Mouse (Mus musculus) cerebellum, adult 2 months (tissue): ENCODE results near the gene Sphk1. TPM values are rescaled to one million over a fixed set of nuclear protein-coding genes. Genes with fewer than 3 reads are reported as not detected.

Experiments
- DNase-seq, 2 experiments: peaks; one replicate each; pipeline ENCODE4 v3.0.0; 2021
- H3K27ac ChIP-seq: fragments of 200-500 bp; 2 replicates; pipeline ENCODE4 v1.5.1; 2012; ENCODE audit warnings: low read length, control low read depth, inconsistent platforms; ENCODE audit not compliant: insufficient read depth
- H3K27me3 ChIP-seq: fragments of 200-500 bp; 2 replicates; pipeline ENCODE4 v1.6.1; 2012; ENCODE audit warnings: inconsistent platforms, mild to moderate bottlenecking, low read length, moderate library complexity; ENCODE audit not compliant: control insufficient read depth, insufficient read depth
- H3K4me1 ChIP-seq: fragments of 200-500 bp; 2 replicates; pipeline ENCODE4 v1.6.1; 2011; ENCODE audit warnings: low read length; ENCODE audit not compliant: control insufficient read depth, insufficient read depth
- H3K4me3 ChIP-seq: fragments of 200-500 bp; replicated peaks from 2 replicates; pipeline ENCODE3; 2011; ENCODE audit warnings: mild to moderate bottlenecking, low read depth, low read length, control low read depth; ENCODE audit not compliant: insufficient read depth
- CTCF ChIP-seq: fragments of 200-500 bp; IDR thresholded peaks from 2 replicates; pipeline ENCODE4 v1.5.1; 2011; ENCODE audit warnings: low read depth, mild to moderate bottlenecking, control low read depth, low read length, moderate library complexity, borderline replicate concordance; ENCODE audit not compliant: insufficient read depth
- POLR2A ChIP-seq: fragments of 200-500 bp; IDR thresholded peaks from 2 replicates; pipeline ENCODE4 v1.6.1; 2011; ENCODE audit warnings: low read length, control low read depth, borderline replicate concordance; ENCODE audit not compliant: insufficient read depth
- WGBS: fragments of 180-500 bp; shearing (Covaris S2); methylation state at CpG from one replicate; pipeline ENCODE4 v1.1.7; 2018; 5-methylcytosine and 5-hydroxymethylcytosine counted together
- polyA plus RNA-seq: library from polyadenylated mRNA; depleted of rRNA; stranded (reverse); fragments of >200 nt; gene quantifications from 2 replicates; pipeline ENCODE4 v1.2.3, GENCODE M21; 2012

The Sphk1 gene
- polyA plus RNA-seq, 1 experiment, result 9.0 TPM

GRCm38 (mm10) chr11:116547296-116548060 is 16.8 kb downstream of the Sphk1 start:
- no peak overlapping the region for H3K4me3 ChIP-seq
- no peaks in the 10 kb centered on the region for H3K27me3 ChIP-seq
- WGBS, result 22% methylated on average over 17 of the region's 17 CpGs
- peaks cover 49% of the 10 kb centered on the region for H3K4me1 ChIP-seq
- DNase-seq, result peak; percentile 45 to 63
- TF ChIP-seq POLR2A, result no peak
- TF ChIP-seq CTCF, result no peak
- no peak overlapping the region for H3K27ac ChIP-seq

GRCm38 (mm10) chr11:116548780-116549179 is 18.1 kb downstream of the Sphk1 start:
- 97% methylated on average over 9 of the region's 9 CpGs for WGBS
- no peaks in the 10 kb centered on the region for H3K27me3 ChIP-seq
- no peak overlapping the region for H3K4me3 ChIP-seq
- DNase-seq, result no peak
- TF ChIP-seq POLR2A (no peak), CTCF (no peak)
- peaks cover 56% of the 10 kb centered on the region for H3K4me1 ChIP-seq
- no peak overlapping the region for H3K27ac ChIP-seq

- H3K27ac ChIP-seq, result no peak overlapping the region
- TF ChIP-seq POLR2A, result no peak
- no peak for TF ChIP-seq CTCF
- H3K27me3 ChIP-seq, result no peaks in the 10 kb centered on the region
- no peak overlapping the region for H3K4me3 ChIP-seq
- H3K4me1 ChIP-seq, result peaks cover 60% of the 10 kb centered on the region
- no peak for DNase-seq
- WGBS, result 69% methylated on average over 11 of the region's 11 CpGs
Observed at GRCm38 (mm10) chr11:116549273-116550038, 18.7 kb downstream of the Sphk1 start.

GRCm38 (mm10) chr11:116550748-116551147 is 20.0 kb downstream of the Sphk1 start:
- peaks cover 68% of the 10 kb centered on the region for H3K4me1 ChIP-seq
- no peak overlapping the region for H3K4me3 ChIP-seq
- no peaks in the 10 kb centered on the region for H3K27me3 ChIP-seq
- no peak for TF ChIP-seq CTCF
- no peak for TF ChIP-seq POLR2A
- no peak for DNase-seq
- 40% methylated on average over 7 of the region's 7 CpGs for WGBS
- no peak overlapping the region for H3K27ac ChIP-seq

GRCm38 (mm10) chr11:116552194-116552593 is 21.5 kb downstream of the Sphk1 start:
- no peak for DNase-seq
- WGBS, result 89% methylated on average over 1 of the region's 1 CpGs
- TF ChIP-seq POLR2A (no peak), CTCF (no peak)
- H3K4me3 ChIP-seq, result no peak overlapping the region
- no peaks in the 10 kb centered on the region for H3K27me3 ChIP-seq
- H3K27ac ChIP-seq, result no peak overlapping the region
- peaks cover 70% of the 10 kb centered on the region for H3K4me1 ChIP-seq

GRCm38 (mm10) chr11:116554171-116554878 is 23.6 kb downstream of the Sphk1 start:
- Histone ChIP-seq H3K4me3 (no peak overlapping the region), H3K27ac (no peak overlapping the region), H3K27me3 (no peaks in the 10 kb centered on the region), H3K4me1 (peaks cover 67% of the 10 kb centered on the region)
- 35% methylated on average over 12 of the region's 12 CpGs for WGBS
- TF ChIP-seq POLR2A (no peak), CTCF (peak; percentile 79)
- peak; percentile 55 to 59 for DNase-seq

- TF ChIP-seq CTCF, result no peak
- TF ChIP-seq POLR2A, result no peak
- Histone ChIP-seq H3K27me3 (no peaks in the 10 kb centered on the region), H3K27ac (no peak overlapping the region), H3K4me3 (no peak overlapping the region), H3K4me1 (peaks cover 61% of the 10 kb centered on the region)
- 58% methylated on average over 1 of the region's 1 CpGs for WGBS
- no peak for DNase-seq
Observed at GRCm38 (mm10) chr11:116555572-116555971, 24.8 kb downstream of the Sphk1 start.
